Mouse (Mus musculus) stomach, postnatal 0 days (tissue): ENCODE results near the gene Slc7a15.

ENCODE experiments used
- CTCF ChIP-seq: IDR thresholded peaks from 2 replicates; pipeline ENCODE4 v1.5.1; 2016; ENCODE audit warnings: antibody characterized with exemption, low read depth, mild to moderate bottlenecking, moderate library complexity
- EP300 ChIP-seq: optimal IDR thresholded peaks from 2 replicates; pipeline ENCODE3; 2016; ENCODE audit warnings: antibody characterized with exemption

GRCm38 (mm10) chr12:8502546-8502945 is 96.3 kb downstream of the Slc7a15 start:
- TF ChIP-seq EP300 (no peak), CTCF (peak; percentile 72)
